Mouse (Mus musculus): ENCODE data around the gene Gng8. TPM values are rescaled to one million over a fixed set of nuclear protein-coding genes. Genes with fewer than 3 reads are reported as not detected.

Gene Gng8
- total RNA-seq, 2 experiments from 2014 or later, result not detected

DNA sequence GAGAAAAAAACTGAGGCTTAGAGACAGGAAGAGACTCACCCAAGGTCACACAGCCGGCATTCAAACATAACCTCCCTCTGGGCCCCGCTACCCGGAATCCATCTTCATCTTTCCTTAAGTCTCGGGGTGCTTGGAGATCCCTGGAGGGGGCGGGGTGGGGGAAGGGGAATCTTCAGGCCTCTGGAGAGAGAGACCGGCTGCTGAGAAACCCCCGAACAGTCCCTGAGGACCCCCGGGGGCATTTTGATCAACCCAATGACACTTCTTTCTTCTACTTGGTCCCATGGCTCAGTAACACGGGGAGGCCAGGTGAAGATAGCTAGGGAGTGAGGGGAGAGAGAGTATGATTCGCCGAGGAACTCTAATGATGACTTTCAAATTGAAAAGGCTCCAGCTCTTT lies 15.6 kb upstream of the Gng8 start:
- no peak for DNase-seq

DNA sequence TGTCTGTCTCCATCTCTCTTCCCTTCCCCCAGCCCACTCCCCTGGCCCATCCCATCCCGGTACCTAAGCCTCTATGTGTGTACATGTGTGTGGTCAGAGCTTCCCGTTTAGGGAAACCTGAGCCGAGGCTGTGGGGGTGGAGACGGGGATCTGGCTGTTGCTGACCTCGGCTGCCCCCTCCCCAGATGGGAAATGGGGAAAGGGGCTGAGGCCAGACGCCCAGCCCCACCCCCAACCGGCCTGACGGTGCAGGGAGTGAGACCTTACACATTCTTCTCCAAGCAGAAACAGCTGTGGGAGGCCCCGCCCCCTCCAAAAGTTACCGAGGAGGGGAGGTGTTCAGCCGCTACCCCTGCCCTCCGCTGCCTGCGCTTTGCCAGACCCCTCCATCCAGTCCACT lies 15.0 kb upstream of the Gng8 start:
- DNase-seq, result peak; percentile 39

DNA sequence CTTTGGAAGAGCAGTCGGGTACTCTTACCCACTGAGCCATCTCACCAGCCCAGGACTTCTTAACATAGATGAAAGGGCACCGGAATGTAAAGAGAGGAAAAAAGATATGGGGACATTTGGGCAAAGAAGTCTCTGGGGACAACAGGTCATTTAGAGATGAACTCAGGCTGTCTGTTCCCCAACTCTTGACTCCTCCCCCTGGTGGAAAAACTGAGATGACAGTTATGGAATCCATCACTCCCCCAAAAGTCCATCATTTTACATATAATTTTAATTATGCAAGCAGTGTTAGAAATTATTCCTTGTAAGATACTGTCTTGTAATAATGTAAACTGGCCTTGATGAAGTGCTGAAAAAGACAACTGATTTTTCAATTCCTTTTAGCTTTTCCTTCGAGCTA lies 13.9 kb upstream of the Gng8 start:
- DNase-seq, result no peak

DNA sequence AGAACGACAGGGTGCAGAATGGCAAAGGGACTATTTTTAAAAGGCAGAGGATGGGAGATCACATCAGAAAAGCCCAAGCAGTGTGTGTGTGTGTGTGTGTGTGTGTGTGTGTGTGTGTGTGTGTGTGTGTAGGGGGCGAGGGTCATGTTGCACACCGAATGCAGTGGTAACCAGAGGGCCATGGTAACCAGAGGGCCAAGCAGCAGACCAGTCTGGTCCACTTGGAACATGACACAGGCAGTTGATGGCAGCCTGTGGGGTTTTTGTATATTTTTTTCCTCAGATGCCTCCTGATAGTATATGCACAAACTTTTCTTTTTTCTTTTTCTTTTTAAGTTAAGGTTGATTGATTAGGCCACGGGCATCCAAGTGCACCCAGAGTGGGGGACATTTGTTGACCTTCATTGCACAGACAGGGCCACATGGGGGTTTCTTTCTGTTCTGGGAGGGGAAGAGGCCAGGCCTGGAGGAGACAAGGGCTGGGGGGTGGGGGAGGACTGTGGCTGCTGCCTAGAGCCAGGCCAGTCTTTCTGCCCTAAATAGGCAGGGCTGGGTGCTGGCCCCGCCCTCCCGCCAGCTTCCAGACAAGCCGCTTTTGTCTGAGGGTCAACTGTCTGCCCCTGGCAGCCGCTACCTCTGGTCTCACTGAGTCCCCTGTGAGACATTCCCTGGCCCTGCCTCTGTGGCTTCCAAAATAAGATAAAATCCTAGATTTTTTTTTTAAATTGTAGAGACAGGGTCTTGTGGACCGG lies 11.6 kb upstream of the Gng8 start:
- DNase-seq, result peak; percentile 57

DNA sequence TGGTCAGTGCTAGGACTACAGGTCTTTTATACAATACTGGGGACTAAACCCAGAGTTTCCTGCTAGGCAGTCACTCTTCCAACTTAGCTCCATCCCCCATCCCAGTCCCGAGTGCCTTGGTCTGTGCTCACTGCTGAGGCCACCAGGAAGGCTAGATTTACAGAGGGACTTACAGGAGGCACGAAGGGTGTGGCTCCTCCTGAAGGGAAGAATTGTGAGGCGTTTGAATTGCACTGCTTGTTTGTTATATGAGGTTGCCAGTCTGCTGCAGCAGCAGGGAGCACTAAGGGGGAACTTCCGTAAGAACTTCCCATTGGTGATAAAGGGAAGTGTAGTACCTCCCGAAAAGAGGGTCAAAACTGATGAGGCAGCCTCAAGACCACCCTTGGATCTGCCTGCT lies 11.0 kb upstream of the Gng8 start:
- DNase-seq, result no peak

DNA sequence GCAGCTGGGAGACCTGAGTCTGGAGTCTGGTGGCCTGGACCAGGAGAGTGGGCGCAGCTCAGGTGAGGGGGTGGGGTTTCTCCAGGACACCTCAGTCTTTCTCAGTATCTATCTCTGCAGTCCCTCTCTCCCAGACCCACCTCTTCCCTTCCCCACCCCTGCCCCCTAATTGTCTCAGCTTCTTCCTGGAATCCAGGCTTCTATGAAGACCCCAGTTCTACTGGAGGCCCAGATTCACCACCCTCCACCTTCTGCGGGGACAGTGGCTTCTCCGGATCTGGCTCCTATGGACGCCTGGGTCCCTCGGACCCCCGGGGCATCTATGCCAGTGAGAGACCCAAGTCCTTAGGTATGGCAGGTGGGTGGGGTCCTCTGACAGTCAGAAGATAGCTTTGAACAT lies 8.4 kb upstream of the Gng8 start:
- DNase-seq, result no peak

DNA sequence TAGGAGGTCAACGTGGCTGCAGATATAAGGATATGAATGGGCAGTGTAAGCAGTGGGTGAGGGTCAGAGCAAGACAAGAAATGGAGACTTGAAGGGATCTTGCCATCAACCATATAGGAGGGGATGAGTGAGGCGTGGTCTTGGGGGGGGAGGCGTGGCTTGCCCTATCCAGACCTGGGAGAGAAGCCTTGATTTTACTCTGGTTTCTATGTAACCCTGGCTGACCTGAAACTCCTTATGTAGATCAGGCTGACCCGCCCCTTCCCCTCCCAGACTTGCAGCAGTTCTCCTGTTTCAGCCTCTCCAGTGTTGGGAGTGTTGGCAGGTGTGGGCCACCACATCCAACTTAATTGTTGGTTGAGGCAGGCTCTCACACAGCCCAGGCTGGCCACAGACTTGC lies 7.3 kb upstream of the Gng8 start:
- no peak for DNase-seq

DNA sequence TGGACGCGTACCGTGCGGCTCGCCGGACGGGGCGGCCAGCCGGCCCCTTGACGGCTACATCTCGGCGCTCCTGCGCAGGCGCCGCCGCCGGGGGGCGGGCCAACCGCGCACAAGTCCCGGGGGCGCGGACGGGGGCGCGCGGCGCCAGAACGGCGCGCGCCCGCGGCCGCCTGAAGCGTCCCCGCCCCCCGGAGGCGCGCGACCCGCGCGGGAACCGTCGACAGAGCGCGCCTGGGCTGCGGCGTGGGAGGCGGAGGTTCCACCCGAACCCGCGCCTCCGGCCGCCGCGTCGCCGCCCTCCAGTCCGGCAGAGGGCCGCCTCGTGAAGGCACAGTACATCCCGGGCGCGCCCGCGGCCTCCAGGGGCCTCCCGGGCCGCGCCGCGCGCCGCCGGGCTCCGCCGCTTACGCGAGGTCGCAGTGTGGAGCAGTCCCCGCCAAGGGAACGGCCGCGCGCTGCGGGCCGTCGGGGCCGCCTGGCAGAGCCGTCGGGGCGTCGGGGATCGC lies 6.3 kb upstream of the Gng8 start:
- DNase-seq, result no peak

DNA sequence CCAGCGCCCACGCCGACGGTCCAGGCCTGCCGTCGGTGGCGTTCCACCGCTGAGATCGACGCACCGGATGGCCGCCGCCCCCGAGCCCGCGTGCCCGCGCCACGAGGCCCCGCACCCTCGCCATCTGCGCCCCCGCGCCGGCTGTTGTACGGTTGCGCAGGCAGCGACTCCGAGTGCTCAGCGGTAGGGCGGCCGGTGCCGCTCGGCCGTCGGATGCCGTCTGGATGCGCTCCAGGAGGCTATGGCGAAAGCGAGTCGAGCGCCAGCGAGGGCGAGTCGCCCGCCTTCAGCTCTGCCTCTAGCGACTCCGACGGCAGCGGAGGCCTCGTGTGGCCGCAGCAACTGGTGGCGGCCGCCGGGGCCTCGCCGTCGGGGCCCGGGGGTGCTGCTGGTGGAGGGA lies 5.7 kb upstream of the Gng8 start:
- no peak for DNase-seq

DNA sequence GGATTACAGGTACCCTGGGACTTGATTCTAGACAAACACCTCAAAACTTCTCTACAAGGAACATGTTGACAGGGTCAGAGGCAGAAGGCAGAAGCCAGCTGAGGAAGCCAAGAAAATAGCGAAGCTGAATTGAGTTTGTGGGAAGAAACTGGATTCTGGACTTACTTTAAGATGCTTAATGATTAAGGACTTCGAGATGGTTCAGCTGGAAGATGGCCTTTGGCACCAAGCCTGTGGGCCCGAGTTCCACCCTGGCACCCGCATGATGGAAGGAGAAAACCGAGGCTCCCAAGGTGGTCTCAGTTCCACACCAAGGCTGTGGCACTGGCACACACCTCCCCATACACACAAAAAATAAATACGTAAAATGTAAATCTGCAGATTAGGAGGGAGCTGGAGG lies 1.1 kb upstream of the Gng8 start:
- peak; percentile 59 for DNase-seq

DNA sequence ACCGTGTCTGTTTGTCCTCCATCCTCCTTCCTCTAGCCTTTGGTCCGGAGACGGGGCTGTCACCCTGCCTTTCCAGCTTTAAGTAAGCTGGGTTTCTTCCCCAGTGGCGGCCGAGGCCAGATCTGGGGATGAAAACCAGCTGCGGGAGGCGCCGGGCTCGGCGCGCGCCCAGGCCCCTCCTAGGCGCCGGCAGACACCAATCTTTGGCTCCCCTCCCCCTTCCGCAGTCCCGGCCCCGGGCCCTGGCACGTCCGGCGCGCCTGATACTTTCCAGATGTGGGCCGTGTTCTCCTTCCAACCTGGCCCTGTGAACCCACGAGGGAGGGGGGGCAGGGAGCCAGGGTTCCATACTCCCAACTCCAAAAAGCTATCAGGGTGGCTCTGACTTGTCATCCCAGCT lies 642 bp upstream of the Gng8 start:
- DNase-seq, result peak; percentile 92

DNA sequence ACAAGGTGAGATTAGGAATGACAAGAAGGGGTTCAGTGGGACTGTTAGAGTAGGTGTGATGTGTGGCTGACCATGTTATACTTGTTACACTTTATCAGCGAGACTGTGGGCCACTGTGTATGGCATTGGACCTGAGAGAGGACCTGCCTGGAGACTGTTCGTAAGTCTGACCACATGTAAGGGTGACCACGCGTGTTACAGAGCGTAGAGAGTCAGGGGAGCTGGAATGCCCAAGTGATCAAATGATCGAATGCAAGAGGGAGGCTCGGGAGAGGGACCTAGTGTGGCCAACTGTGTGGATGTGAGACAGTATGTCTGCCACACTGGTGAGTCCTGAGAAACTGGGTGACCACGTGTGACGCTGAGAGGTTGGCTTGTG lies 755 bp downstream of the Gng8 start:
- DNase-seq, result no peak

DNA sequence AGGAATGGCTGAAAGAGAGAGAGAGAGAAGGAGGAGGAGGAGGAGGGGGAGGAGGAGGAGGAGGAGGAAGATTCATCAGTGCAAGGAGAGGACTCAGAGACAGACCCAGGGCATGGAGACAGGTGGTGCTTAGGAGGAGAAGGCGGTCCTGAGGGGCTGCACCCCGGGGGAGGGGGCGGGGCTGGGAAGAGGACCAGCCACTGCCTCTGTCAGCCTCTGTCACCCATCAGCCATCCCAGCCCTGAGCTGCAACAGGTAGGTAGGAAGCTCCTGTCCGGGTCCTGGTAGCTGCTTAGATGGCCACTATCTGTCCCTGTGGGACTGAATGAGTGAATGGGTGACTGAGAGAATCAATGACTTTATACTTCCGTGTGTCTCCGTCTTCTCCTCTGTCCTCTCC lies 2.0 kb downstream of the Gng8 start:
- DNase-seq, result peak; percentile 7

DNA sequence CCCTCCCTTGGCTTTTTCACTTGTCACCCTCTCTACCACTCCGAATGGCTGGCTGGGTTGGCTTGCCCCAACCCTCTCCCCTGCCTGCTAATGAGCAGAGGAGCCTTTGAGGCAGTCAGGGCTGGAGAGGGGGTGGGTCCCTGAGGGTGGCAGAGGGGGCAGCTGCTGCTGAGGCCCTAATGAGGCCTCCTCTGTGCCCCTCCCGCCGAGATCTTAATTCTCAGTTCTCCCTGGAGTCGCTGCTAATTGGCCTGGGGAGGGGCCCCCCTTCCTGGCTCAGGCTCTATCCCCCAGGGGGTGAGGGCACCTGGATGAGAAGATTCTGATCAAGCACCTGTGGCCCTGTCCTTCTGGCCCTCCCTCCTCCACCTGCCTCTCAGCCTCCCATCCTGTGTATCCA lies 2.7 kb downstream of the Gng8 start:
- peak; percentile 6 for DNase-seq

DNA sequence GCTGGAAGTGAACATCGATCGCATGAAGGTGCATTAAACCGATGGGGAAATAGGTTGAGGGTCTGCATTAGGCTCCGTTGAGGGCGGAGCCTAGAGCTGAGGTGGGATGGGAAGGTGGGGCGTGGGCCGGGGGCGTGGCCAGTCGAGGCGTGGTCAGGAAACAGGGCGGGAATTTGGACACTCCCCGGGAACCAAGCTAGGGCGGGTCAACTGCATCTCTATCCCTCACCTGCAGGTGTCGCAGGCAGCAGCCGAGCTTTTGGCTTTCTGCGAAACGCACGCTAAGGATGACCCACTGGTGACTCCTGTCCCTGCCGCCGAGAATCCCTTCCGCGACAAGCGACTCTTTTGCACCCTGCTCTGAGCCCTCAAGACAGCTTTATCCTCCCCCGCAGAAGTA lies 3.4 kb downstream of the Gng8 start:
- peak; percentile 71 for DNase-seq

DNA sequence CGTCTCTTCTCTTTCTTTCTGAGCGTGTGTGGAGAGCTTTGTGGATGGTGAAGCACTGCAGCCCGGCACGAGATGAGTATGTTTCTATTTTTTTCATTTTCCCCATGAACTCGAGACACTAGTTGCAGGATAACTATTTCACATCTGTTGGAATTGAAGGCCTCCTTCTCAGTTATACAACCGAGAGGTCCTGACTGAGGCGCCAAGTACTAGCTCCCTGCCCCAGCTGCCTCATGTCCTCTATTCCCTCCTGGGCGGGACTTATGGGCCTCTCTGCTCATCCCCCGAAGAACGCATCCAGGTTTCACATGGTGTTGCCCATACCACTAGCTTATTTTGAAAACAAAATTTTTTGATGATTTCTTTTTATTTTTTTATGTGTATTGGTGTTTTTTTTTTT lies 3.9 kb downstream of the Gng8 start:
- DNase-seq, result peak; percentile 33

DNA sequence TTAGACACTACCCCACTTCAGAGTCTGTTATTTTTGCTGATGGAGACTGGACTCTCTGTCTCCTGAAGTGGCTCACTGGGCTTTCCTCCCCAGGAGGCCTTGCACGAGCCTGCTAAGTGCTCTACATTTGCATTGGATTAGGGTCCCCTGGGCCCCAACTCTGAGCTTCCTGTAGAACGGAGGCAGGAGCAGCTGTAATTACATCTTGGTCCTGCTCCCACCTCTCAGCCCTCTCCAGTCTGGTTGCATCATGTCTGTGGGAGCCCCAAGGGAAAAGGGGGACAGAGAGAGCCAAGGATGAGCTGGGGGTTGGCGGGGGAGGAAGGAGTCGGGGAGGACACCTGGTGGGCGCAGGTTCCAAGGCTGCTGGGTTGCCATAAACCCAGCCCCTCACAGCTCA lies 8.9 kb downstream of the Gng8 start:
- DNase-seq, result no peak

DNA sequence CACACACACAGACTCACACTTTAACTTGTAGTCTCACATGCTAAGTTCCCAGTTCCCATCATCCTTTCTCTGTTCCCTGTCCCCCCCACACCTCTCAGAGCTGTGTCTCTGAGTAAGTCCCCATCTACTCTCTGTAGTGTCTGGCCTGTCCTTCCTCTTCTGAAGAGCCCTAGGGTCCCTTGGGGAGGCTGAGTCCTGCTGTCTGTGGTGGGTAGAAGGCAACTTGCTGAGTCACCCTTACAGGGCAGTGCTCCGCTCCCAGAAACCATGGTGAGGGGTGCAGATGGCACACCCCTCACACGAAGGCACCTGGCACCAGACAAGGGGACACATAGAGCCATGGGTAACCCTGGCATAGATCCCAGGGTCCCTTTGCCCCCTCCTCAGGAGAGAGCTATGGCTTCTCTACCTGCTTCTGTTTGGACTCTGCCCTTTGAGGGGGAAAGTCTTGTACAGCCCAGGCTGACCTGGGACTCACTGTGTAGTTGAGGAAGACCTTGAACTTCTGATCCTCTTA lies 11.9 kb downstream of the Gng8 start:
- no peak for DNase-seq

DNA sequence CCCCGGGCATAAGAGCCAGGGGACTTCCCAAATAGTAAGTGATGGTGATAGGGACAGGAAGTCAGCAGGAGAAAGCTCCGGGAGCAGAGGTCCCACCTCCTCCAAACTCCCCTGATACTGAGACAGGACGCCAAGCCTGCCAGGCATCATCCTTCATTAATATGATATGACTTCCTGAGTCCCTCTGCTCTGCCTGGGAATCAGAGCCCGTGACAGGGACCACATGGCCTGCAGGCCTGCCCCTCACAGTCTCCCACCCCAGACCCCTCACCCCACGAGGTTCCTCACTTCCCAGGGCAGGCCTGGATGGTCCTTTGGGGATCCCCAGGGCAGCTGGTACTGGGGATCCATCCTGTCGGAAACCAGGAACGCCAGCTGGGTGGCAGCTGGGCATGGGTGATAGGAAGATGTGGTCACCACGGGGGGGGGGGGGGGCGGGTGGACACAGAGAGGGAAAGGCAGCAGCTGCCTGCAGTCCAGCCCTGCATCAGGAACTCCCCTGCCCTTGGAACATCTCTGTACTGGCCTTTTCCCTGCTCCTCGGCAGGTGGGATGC lies 12.6 kb downstream of the Gng8 start:
- DNase-seq, result no peak

DNA sequence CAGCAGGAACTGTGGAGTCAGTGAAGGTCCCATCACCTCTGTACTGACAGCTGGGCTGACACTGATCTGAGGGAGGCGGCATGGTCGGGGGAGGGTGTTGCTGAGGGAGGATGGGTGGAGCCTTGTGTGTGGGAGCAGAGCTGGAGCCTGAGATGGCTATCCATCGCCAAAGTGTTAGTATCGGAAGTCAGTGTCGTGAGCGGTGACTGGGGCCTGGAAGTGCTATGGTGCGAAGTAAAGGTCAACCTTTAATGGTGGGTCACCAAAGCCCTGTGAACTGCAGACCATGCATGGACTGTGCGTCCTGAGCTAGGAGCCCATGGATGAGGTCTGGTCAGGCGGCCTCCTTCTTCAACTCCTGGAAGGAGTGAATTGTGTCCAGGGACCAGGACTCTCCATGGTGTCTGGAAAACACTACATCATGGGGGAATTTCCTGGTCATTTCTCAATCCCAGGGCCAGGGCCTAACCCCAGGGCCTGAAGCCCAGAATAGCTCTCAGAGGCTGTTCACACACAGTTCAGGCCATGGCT lies 14.0 kb downstream of the Gng8 start:
- peak; percentile 49 for DNase-seq

DNA sequence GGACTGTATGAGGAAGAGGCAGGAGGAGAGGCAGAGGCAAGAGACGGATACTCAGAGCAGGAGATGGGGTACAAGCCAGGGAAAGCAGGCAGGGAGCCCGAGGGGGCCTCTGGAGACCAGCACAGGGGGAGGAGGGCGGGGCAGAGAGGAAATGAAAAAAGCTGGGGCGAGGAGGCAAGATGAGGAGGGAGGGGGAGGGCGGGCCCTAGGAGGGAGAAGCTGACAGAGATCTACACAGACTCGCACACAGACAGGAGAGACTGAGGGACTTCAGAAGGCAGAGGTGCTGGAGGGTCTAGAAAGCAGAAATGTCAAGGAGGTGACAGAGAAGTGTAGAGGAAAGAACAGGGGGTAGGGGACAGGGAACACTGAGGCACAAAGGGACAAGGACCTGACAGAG lies 14.7 kb downstream of the Gng8 start, which contains the start of gene Ptgir:
Gene Ptgir (plus strand): TSS at position 210 of the 400 bp plus-strand sequence.
- peak; percentile 83 for DNase-seq

DNA sequence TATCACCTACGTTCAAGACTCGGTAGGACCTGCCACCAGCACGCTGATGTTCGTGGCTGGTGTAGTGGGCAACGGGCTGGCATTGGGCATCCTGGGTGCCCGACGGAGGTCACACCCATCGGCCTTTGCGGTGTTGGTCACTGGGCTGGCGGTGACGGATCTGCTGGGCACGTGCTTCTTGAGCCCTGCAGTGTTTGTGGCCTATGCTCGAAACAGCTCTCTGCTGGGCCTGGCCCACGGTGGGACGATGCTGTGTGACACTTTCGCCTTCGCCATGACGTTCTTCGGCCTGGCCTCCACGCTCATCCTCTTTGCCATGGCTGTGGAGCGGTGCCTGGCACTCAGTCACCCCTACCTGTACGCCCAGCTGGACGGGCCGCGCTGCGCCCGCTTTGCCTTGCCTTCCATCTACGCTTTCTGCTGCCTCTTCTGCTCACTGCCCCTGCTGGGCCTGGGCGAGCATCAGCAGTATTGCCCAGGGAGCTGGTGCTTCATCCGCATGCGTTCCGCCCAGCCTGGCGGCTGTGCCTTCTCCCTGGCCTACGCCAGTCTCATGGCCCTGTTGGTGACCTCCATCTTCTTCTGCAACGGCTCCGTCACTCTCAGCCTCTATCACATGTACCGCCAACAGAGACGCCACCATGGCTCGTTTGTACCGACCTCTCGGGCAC lies 15.4 kb downstream of the Gng8 start:
- peak; percentile 9 for DNase-seq

DNA sequence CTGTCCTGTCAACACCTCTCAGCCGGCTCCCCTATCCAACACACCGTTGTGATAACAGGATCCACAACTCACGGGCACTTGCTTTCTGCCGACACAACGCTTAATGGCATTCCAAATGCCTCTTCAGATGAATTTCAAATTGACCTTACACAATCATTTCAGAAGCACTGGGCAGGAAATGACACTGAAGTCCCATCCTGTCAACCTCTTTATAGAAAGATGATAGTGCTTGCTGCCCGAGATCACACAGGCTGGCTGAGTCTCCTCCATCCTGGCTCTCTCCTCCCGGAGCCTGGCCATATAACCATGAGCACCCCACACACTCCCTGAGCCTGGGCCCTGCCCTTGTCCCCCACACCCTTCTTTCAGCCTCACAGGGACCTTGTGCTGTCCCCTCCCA lies 16.3 kb downstream of the Gng8 start:
- DNase-seq, result no peak
